Mouse (Mus musculus) stomach, embryonic 16.5 days (tissue): ENCODE measurements around the gene Aloxe3. TPM values are rescaled to one million over a fixed set of nuclear protein-coding genes. Genes with fewer than 3 reads are reported as not detected.

Experiments
- ATAC-seq: fragments of 200-750 bp; cut with Nextera tagmentation; 2 replicates; pipeline ENCODE4 v1.8.0; 2017; ENCODE audit warnings: moderate number of reproducible peaks, moderate TSS enrichment; ENCODE audit not compliant: insufficient read depth, low FRiP score
- H3K27ac ChIP-seq: fragments of 300-500 bp; sonication (generic); 2 replicates; pipeline ENCODE4 v1.5.1; 2014; ENCODE audit warnings: low read length
- H3K27me3 ChIP-seq: fragments of 300-500 bp; sonication (generic); 2 replicates; pipeline ENCODE4 v1.6.1; 2014; ENCODE audit warnings: low read length, control low read depth, mixed read lengths; ENCODE audit not compliant: control insufficient read depth, insufficient read depth
- H3K36me3 ChIP-seq: fragments of 300-500 bp; sonication (generic); 2 replicates; pipeline ENCODE4 v1.6.1; 2014; ENCODE audit warnings: low read length; ENCODE audit not compliant: control insufficient read depth, insufficient read depth
- H3K4me1 ChIP-seq: fragments of 300-500 bp; sonication (generic); 2 replicates; pipeline ENCODE4 v1.6.1; 2014; ENCODE audit warnings: low read length, control low read depth, mixed read lengths; ENCODE audit not compliant: control insufficient read depth, insufficient read depth
- H3K4me2 ChIP-seq: fragments of 300-500 bp; sonication (generic); 2 replicates; pipeline ENCODE4 v1.6.1; 2014; ENCODE audit warnings: low read depth, low read length, mixed read lengths
- H3K4me3 ChIP-seq: fragments of 300-500 bp; sonication (generic); replicated peaks from 2 replicates; pipeline ENCODE4 v1.5.1; 2014; ENCODE audit warnings: mild to moderate bottlenecking, low read length
- H3K9ac ChIP-seq: fragments of 300-500 bp; sonication (generic); 2 replicates; pipeline ENCODE4 v1.6.1; 2014; ENCODE audit warnings: low read length
- H3K9me3 ChIP-seq: fragments of 300-500 bp; sonication (generic); replicated peaks from 2 replicates; pipeline ENCODE4 v1.6.1; 2016; ENCODE audit warnings: low read length, control low read depth; ENCODE audit not compliant: control insufficient read depth
- WGBS: fragments of 180-500 bp; shearing (Covaris S2); extraction: QIAGEN DNeasy Blood & Tissue Kit; methylation state at CpG from one replicate; pipeline ENCODE4 v1.1.7; 2014; 5-methylcytosine and 5-hydroxymethylcytosine counted together
- polyA plus RNA-seq: library from polyadenylated mRNA; unstranded; fragments of >200 nt; fragmentation: Nextera tagmentation; extraction: Ambion mirVana; gene quantifications from 2 replicates; pipeline ENCODE4 v1.2.1, GENCODE M21; 2015

The Aloxe3 gene
- polyA plus RNA-seq, 1 experiment from 2014 or later = 2.0 TPM

- Histone ChIP-seq H3K27ac (no peak overlapping the region), H3K9me3 (no peaks in the 10 kb centered on the region), H3K27me3 (no peaks in the 10 kb centered on the region), H3K4me2 (no peak overlapping the region), H3K9ac (no peak overlapping the region), H3K36me3 (peaks cover 48% of the 10 kb centered on the region), H3K4me3 (no peak overlapping the region), H3K4me1 (peaks cover 11% of the 10 kb centered on the region)
- ATAC-seq = no peak
- 89% methylated on average over 14 of the region's 14 CpGs for WGBS
Observed at GRCm38 (mm10) chr11:69104487-69104886, 21.2 kb upstream of the Aloxe3 start.

GRCm38 (mm10) chr11:69105227-69105626 is 20.5 kb upstream of the Aloxe3 start:
- no peaks in the 10 kb centered on the region for H3K9me3 ChIP-seq
- WGBS = 83% methylated on average over 6 of the region's 6 CpGs
- H3K4me3 ChIP-seq = no peak overlapping the region
- peaks cover 48% of the 10 kb centered on the region for H3K36me3 ChIP-seq
- peaks cover 4% of the 10 kb centered on the region for H3K4me1 ChIP-seq
- no peak overlapping the region for H3K27ac ChIP-seq
- no peaks in the 10 kb centered on the region for H3K27me3 ChIP-seq
- H3K4me2 ChIP-seq = no peak overlapping the region
- ATAC-seq = no peak
- no peak overlapping the region for H3K9ac ChIP-seq

GRCm38 (mm10) chr11:69105796-69106195 is 19.9 kb upstream of the Aloxe3 start:
- Histone ChIP-seq H3K36me3 (peaks cover 47% of the 10 kb centered on the region), H3K4me2 (no peak overlapping the region), H3K27me3 (no peaks in the 10 kb centered on the region), H3K4me1 (no peaks in the 10 kb centered on the region), H3K27ac (no peak overlapping the region), H3K9ac (no peak overlapping the region), H3K4me3 (no peak overlapping the region), H3K9me3 (no peaks in the 10 kb centered on the region)
- no peak for ATAC-seq
- WGBS = 88% methylated on average over 2 of the region's 2 CpGs

DNA sequence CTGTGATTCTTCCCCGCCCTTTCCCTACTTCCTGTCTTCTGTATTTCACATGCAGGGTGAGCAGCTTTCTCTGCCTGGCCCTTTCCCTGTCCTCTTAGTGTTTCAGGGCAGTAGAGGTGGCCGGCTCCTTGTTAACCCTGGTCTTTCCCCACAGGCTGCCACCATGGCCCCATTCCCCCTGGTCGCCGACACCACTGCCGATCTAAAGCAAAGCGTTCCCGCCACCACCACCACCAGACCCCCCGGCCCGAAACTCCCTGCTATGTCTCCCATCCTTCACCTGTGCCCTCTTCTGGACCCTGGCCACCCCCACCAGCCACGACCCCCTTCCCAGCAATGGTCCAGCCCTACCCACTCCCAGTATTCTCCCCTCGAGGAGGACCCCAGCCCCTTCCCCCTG is 19.4 kb upstream of the Aloxe3 start:
- H3K9me3 ChIP-seq = no peaks in the 10 kb centered on the region
- no peaks in the 10 kb centered on the region for H3K4me1 ChIP-seq
- no peak overlapping the region for H3K9ac ChIP-seq
- H3K36me3 ChIP-seq = peaks cover 42% of the 10 kb centered on the region
- no peak overlapping the region for H3K27ac ChIP-seq
- WGBS = 92% methylated on average over 11 of the region's 11 CpGs
- ATAC-seq = no peak
- H3K27me3 ChIP-seq = no peaks in the 10 kb centered on the region
- H3K4me2 ChIP-seq = no peak overlapping the region
- H3K4me3 ChIP-seq = no peak overlapping the region

- 87% methylated on average over 11 of the region's 11 CpGs for WGBS
- no peak overlapping the region for H3K9ac ChIP-seq
- no peaks in the 10 kb centered on the region for H3K27me3 ChIP-seq
- H3K36me3 ChIP-seq = peaks cover 38% of the 10 kb centered on the region
- no peak overlapping the region for H3K4me3 ChIP-seq
- no peaks in the 10 kb centered on the region for H3K9me3 ChIP-seq
- no peak overlapping the region for H3K27ac ChIP-seq
- no peak for ATAC-seq
- H3K4me2 ChIP-seq = no peak overlapping the region
- no peaks in the 10 kb centered on the region for H3K4me1 ChIP-seq
Observed at GRCm38 (mm10) chr11:69106842-69107241, 18.9 kb upstream of the Aloxe3 start.

GRCm38 (mm10) chr11:69107676-69108075 is 18.0 kb upstream of the Aloxe3 start:
- Histone ChIP-seq H3K36me3 (peaks cover 36% of the 10 kb centered on the region), H3K9ac (no peak overlapping the region), H3K4me2 (no peak overlapping the region), H3K4me1 (no peaks in the 10 kb centered on the region), H3K27ac (no peak overlapping the region), H3K4me3 (no peak overlapping the region), H3K9me3 (no peaks in the 10 kb centered on the region), H3K27me3 (no peaks in the 10 kb centered on the region)
- no peak for ATAC-seq
- 88% methylated on average over 11 of the region's 11 CpGs for WGBS

GRCm38 (mm10) chr11:69108223-69108622 is 17.5 kb upstream of the Aloxe3 start:
- Histone ChIP-seq H3K27me3 (no peaks in the 10 kb centered on the region), H3K36me3 (peaks cover 34% of the 10 kb centered on the region), H3K9ac (no peak overlapping the region), H3K4me1 (no peaks in the 10 kb centered on the region), H3K4me3 (no peak overlapping the region), H3K4me2 (no peak overlapping the region), H3K9me3 (no peaks in the 10 kb centered on the region), H3K27ac (no peak overlapping the region)
- WGBS = 95% methylated on average over 9 of the region's 9 CpGs
- ATAC-seq = no peak

- Histone ChIP-seq H3K9ac (no peak overlapping the region), H3K9me3 (no peaks in the 10 kb centered on the region), H3K4me2 (no peak overlapping the region), H3K27me3 (no peaks in the 10 kb centered on the region), H3K4me3 (no peak overlapping the region), H3K27ac (no peak overlapping the region), H3K4me1 (no peaks in the 10 kb centered on the region), H3K36me3 (peaks cover 25% of the 10 kb centered on the region)
- no peak for ATAC-seq
- WGBS = 79% methylated on average over 13 of the region's 13 CpGs
Observed at GRCm38 (mm10) chr11:69109032-69109900, 16.4 kb upstream of the Aloxe3 start.

GRCm38 (mm10) chr11:69110319-69111046 is 15.2 kb upstream of the Aloxe3 start:
- Histone ChIP-seq H3K36me3 (peaks cover 13% of the 10 kb centered on the region), H3K4me1 (no peaks in the 10 kb centered on the region), H3K27ac (no peak overlapping the region; the same call in 1 of the 2 replicates), H3K9me3 (no peaks in the 10 kb centered on the region), H3K4me3 (peak overlapping the region; percentile 53), H3K27me3 (no peaks in the 10 kb centered on the region), H3K9ac (peak overlapping the region; percentile 64), H3K4me2 (peak overlapping the region; percentile 58)
- peak; percentile 75 for ATAC-seq
- WGBS = 1% methylated on average over 30 of the region's 30 CpGs
